Mouse (Mus musculus): Measurements from ENCODE around the gene Sppl2b.

Gene Sppl2b

DNA sequence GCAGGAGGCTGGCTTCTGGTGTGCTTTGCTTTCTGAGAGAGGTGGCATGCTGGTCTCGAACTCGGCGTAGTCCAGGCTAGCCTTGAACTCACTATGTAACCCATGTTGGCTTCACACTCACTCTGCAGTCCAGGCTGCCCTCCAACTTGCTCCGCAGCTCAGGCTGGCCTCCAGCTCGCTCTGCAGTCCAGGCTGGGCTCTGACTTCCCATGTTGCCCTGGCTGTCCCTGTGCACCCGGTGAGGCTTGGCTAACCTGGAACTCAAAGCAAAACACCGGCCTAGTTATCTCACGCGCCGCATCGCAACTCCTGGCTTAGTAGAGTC lies 636 bp downstream of the Sppl2b start:
- DNase-seq = peak; percentile 58

GRCm38 (mm10) chr10:80856267-80856666 lies 1.2 kb downstream of the Sppl2b start:
- no peak for DNase-seq

DNA sequence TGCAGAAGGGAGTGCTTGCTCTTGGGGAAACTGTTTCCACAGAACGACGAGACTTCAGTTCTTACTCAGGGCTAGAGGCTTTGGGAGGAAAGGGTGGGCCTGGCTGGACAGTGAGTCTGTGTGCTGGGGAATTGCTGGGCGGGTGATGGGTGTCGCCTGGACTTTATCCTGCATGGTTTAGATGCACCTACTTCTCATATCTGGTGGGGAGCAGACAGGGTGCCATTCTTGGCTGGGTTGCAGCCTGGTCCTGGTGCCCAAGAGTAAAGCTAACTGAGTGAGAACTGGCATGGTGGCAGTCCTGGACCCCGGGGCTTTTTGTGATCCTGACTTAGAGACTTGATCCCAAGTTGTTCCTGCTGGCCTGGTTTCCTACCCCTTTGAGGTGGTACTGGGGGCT lies 1.8 kb downstream of the Sppl2b start:
- no peak for DNase-seq

- DNase-seq = no peak
These were observed 2.3 kb downstream of the Sppl2b start for GRCm38 (mm10) chr10:80857386-80857785.

GRCm38 (mm10) chr10:80857848-80858247 lies 2.8 kb downstream of the Sppl2b start:
- no peak for DNase-seq

GRCm38 (mm10) chr10:80858350-80858935 lies 3.4 kb downstream of the Sppl2b start:
- no peak for DNase-seq

DNA sequence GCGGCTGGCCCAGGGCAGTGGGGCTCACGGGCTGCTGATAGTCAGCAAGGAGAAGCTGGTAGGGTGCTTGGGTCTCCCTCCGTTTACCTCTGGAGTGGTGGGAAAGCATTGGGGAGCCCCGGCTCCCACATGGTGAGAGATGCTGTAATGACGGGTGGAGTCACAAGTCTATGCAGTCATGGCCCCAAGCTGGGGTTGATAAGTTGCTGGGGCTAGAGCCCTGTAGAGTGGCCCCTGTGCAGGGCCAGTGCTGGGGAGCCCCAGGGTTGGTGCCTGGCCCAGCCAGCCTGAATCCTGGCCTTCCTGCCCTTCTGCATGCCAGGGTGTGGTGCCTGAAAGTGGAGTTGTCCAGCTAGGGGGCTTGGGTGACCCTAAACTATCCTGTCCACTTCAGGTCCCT lies 7.2 kb downstream of the Sppl2b start:
- DNase-seq = no peak

DNA sequence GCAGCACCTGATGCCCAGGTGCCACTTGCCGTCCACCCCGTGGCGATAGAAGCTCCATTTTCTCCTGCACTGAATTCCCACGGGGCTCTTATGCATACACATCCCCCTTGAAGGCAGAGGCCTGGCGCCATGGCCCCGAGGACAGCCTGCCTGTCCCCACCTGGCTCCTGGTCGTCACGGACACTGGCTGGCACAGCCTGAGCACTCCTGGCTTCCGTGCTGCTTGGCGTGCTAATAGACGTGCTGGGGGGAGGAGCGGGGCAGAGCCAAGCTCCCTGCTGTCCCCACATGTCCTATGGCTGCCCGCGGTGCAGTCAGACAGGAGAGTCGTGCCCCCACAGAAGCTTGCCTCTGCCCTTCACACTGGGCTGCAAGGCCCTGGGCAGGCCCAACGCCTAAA lies 9.4 kb downstream of the Sppl2b start:
- DNase-seq = peak; percentile 77

DNA sequence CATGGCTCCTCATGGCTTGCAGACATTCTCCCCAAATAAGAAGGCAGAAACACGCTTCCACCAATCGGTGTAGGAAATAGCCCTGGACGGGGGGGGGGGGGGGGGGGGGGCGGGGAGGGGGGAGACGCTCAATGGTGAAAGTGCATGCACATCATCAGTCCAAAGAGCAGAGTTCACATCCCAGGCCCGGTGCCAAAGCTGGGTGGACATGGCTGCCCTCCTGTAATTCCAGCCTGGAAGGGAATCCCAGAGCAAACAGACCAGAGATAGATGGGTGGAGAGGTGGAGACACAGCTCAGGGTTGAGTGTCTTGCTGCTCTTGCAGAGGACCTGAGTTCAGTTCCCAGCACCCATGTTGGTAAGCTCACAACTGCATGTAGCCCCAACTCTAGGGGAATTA lies 15.9 kb downstream of the Sppl2b start:
- no peak for DNase-seq

DNA sequence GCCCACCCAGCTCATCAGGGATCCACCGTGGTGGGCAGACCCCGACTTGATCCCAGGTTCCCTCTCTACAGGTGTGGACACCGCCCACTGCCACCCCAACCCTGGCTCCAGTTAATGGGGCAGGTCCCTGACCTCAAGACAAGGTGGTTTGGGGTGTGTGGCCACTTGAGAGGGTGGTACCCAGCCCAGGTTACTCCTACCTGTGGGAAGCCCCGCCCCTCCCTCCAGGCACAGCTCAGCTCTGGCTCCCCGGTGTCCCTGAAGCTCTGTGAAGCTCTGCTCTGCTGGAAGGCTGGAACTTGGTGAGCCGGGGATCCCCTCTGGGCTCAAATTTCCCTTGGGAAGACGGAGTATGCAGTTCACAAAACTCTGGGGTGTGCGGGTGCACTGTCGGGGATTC lies 16.5 kb downstream of the Sppl2b start, which contains the start of gene Tmprss9:
Gene Tmprss9 (plus strand): TSS at position 268 of the 400 bp plus-strand sequence.
- DNase-seq = no peak

DNA sequence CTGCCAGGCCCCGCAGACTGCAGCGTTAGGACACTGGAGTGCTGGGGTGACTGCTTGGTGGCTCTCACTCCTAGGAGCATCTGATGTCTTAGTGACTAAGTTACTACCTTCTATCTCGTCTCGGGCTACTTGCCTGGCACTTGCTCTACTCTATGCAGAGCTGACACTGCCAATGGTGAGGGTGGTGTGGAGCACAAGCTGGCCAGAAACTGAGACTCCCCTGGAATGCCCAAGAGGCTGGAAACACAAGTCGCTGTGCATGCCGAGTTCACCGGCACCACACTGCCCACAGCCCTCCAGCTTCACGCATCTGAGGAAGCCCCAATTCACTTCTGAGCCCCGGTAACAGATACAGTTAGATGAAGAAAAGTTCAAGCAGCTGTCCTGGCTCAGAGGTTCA lies 19.0 kb downstream of the Sppl2b start:
- no peak for DNase-seq

DNA sequence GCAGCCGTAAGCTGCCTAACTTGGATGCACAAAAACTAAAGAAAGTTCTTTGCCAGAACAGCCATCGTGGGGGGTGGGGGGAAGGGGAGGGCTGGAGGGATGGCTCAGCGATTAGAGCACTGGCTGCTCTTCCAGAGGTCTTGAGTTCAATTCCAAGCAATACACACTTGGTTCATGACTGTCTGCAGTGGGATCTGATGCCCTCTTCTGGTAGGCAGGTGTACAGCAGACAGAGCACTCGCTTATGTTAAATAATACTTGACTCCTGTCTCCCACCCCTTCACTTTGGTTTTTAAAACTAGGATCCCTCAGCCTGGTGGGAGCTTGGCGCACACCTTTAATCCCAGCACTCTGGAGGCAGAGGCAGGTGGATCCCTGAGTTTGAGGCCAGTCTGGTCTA lies 21.0 kb downstream of the Sppl2b start:
- DNase-seq = peak; percentile 69

DNA sequence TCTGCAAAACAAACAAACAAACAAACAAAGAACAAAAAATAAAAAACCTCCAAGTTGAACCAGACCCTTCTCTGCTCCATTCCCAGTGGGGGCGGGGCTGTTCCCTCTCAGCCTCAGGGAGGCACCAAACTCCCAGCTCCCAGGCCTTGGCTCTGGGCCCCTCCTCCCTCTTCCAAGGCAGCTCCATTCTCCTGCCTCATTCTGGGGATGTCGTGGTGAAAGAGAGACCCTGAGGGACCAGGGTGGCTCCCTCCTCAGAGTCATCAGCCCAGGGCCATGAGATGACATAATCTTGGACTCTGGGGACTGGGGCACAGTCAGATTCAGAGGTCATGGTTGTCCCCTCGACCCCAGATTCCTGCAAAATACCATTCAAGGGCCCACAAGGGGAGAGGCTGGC lies 21.5 kb downstream of the Sppl2b start:
- DNase-seq = no peak

- DNase-seq = peak; percentile 78
These were observed 25.1 kb downstream of the Sppl2b start for GRCm38 (mm10) chr10:80880131-80880641.

DNA sequence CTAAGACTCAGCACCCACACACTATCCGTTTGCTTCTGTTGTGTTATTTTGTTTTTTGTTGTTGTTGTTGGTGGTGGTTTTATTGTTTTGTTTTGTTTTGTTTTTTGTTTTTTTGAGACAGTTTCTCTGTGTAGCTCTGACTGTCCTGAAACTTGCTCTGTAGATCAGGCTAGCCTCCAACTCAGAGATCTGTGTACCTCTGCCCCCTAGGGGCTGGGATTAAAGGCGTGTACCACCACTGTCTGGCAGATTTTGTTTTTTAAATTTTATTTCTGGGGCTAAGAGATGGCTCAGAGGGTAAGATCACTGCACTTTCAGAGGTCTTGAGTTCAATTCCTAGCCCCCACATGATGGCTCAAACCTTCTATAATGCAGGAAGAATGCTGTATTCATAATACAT lies 25.8 kb downstream of the Sppl2b start:
- no peak for DNase-seq

- peak; percentile 73 for DNase-seq
These were observed 26.2 kb downstream of the Sppl2b start for GRCm38 (mm10) chr10:80881301-80881700.

DNA sequence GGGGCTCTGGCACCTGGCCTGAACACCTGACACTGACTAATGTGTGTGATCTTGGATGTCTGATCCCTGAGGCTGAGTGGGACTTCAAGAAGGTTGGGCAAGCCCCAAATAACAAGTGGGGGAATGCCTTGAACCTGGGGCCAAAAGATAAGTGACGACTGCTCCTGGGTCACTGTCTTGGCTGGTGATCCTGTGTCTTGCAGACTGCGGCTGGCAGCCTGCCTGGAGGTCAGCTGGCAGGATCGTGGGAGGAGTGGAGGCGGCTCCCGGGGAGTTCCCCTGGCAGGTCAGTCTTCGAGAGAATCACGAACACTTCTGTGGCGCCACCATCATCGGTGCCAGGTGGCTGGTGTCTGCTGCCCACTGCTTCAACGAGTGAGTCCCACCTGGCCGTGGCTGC lies 32.1 kb downstream of the Sppl2b start:
- peak; percentile 72 for DNase-seq

GRCm38 (mm10) chr10:80895100-80895499 lies 40.0 kb downstream of the Sppl2b start:
- DNase-seq = no peak

GRCm38 (mm10) chr10:80895697-80896096 lies 40.6 kb downstream of the Sppl2b start:
- DNase-seq = no peak

DNA sequence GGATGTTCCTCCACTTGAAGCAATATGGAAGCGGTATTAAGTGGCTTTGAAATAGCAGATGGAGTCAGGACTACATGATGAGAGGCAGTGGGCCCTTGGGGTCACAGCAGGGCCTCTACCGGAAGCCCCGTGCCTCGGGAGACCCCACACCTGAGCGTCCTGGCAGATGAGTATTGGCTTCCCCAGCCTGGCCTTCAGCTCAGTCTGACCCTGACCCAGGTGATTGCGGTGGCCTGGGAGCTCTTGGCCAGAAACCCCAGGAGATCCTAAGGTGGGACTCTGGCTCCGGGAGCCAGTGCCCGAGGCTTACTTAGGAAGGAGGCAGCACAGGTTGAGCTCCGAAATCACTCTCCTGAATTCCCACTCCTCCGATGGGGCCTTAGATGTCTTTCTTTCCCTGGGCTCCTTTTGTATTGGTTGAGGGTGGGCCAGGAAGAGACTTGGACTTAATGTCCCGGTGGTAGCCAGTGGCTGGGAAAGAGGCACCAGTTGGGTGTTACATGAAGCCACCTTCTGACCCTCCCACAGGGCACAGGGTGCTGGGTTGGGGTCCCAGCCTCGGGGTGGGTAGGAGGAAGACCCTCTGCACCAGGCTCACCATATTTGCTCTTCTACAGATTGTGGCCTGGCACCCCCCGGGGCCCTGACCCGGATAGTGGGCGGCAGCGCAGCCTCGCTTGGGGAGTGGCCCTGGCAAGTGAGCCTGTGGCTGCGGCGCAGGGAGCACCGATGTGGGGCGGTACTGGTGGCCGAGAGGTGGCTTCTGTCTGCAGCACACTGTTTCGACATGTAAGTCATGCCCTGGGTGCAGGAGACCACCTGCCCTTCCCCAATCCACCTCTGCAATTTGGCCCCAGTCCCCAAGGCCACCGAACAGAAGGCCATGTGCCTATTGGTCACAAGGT lies 41.8 kb downstream of the Sppl2b start:
- no peak for DNase-seq

- no peak for DNase-seq
These were observed 42.9 kb downstream of the Sppl2b start for GRCm38 (mm10) chr10:80897861-80898510.

DNA sequence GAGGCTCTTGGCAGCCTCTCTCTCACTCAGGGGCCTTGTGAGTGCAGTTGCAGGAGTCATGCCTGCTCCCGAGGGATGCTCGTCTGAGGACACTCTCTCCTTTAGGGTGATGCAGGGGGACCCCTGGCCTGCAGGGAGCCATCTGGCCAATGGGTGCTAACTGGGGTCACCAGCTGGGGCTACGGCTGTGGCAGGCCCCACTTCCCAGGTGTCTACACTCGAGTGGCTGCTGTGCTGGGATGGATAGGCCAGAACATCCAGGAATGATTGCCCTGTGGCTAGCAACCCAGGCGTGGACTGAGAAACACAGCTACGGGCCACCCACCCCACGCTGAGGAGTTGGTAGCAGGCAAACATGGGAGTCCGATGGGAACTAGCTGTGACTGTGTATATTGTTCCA lies 44.0 kb downstream of the Sppl2b start:
- no peak for DNase-seq

GRCm38 (mm10) chr10:80899591-80900317 lies 44.7 kb downstream of the Sppl2b start:
- DNase-seq = peak; percentile 47
